Mouse (Mus musculus): ENCODE measurements around the gene Prss35.
A peak's percentile ranks its signal among the peaks of the same experiment; 100 is the strongest.

Gene Prss35

DNA sequence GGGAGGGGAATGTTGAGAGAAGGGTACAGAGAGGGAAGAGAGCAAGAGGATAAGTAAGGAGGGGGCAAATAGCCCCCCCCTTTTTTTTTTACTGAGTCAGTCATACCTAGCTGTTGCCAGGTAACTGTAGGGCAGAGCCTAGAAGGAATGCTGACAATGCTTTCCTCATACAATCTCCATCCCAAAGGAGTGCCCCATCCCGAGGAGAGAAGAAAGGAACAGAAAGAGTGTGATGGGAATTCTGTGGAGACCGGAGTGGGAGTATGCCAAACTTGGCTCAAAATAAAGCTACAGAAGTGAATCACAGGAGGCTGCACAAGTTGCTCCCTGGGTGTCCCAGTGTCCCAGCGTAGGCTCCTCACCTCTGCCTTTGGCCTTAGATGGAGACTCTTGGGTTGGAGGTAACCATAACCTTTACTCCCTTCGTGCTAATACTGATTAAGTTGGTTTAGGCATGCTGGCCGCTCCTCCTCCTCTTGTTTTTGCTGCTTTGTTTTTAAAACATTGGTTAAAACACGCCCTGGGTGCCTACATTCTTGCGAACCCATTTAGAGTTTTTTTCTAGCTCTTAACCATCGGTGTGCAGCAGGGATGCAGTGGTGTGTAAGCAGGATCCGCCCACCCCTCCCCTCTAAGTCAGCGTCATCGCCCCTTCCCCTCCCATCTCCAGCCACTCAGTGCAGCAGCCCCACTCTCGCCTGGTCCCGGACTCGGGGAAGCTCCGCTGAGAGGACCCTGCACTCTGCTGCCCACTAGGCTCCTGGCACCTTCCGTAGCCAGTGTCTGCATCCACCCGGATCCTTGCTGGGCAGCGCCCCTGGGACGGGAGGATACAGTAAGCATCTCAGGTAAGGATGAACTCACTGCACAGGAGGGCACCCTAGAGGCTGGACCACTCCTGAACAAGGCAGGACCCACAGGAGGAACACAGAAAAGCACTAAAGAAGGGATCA lies at the start of gene Prss35:
Gene Prss35 (plus strand): TSS at position 691 of the 953 bp plus-strand sequence.
- DNase-seq (ENCODE audit: extremely low spot score, low spot score) = peak; percentile 60

GRCm38 (mm10) chr9:86693935-86694334 lies 49.5 kb upstream of the Prss35 start:
- no peak for DNase-seq (ENCODE audit: extremely low spot score, low spot score)

- DNase-seq (ENCODE audit: extremely low spot score, low spot score) = no peak
Measured at GRCm38 (mm10) chr9:86694644-86695043, 48.8 kb upstream of the Prss35 start.

- peak; percentile 65 for DNase-seq (ENCODE audit: extremely low spot score, low spot score)
Measured at GRCm38 (mm10) chr9:86695199-86695817, 48.1 kb upstream of the Prss35 start.

GRCm38 (mm10) chr9:86695818-86696261 lies 47.6 kb upstream of the Prss35 start, which contains the start of gene Me1:
Gene Me1, minus strand, starts transcription at chr9:86695953.
- DNase-seq (ENCODE audit: extremely low spot score, low spot score) = peak; percentile 59

DNA sequence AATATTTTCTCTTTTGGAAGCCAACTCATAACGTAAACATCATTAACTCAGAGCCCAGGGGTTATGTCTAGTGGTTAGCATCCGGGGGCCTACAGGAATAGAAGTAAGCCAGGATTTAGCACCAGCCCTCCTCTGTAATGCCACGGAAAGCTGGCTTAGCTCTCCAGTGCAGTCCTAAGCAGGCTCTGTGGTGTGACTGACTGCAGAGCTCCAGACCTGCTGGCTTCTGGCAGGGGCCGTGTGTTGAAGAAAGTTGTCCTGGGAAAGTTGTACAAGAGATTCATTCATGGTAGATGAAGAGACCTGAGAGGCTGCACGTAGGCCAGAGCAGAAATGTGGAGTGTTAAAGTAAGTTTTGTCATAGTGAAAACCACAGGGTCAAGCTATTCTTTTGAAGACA lies 42.2 kb upstream of the Prss35 start:
- no peak for DNase-seq (ENCODE audit: extremely low spot score, low spot score)

DNA sequence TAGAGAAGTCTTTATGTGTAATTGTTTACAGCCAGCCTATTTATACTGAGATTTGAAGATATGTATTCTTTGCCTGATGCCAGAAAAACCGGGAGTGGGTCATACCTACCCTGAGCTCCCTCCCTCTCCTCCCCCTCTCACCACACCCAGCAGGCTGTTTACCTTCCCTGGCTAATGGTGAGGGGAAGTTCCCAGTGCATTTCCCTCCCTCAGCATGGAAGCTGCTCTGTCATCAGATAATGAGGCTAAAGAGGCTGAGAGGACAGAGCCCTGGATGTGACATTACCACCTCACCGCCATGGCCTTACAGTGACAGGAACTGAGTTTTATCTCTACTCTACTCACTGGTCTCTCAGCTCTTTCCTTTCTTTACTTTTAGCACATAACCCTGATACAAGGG lies 41.6 kb upstream of the Prss35 start:
- DNase-seq (ENCODE audit: extremely low spot score, low spot score) = no peak

- DNase-seq (ENCODE audit: extremely low spot score, low spot score) = no peak
Measured at GRCm38 (mm10) chr9:86707431-86707830, 36.0 kb upstream of the Prss35 start.

- DNase-seq (ENCODE audit: extremely low spot score, low spot score) = no peak
Measured at GRCm38 (mm10) chr9:86708921-86709320, 34.5 kb upstream of the Prss35 start.

GRCm38 (mm10) chr9:86710091-86710634 lies 33.3 kb upstream of the Prss35 start:
- no peak for DNase-seq (ENCODE audit: extremely low spot score, low spot score)

- no peak for DNase-seq (ENCODE audit: extremely low spot score, low spot score)
Measured at GRCm38 (mm10) chr9:86712648-86713047, 30.8 kb upstream of the Prss35 start.

DNA sequence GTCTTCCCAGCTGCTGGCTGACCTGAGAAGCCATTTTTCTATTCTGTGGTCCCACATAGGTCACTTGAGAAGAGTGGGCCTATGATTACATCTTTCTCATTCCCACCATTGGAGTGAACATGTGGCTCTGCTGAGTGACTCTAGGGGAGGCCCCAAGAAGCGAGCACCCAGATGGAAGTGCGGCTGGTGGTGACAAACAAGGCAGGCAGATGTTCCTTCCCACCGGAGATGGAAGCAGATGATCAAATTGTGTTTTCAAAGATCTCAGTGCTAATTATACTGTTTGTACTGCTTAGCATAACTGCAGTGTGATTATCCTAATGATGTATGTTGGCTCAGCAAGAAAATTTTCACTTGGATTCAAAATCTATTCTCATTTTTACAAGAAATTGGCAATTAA lies 29.4 kb upstream of the Prss35 start:
- DNase-seq (ENCODE audit: extremely low spot score, low spot score) = no peak

DNA sequence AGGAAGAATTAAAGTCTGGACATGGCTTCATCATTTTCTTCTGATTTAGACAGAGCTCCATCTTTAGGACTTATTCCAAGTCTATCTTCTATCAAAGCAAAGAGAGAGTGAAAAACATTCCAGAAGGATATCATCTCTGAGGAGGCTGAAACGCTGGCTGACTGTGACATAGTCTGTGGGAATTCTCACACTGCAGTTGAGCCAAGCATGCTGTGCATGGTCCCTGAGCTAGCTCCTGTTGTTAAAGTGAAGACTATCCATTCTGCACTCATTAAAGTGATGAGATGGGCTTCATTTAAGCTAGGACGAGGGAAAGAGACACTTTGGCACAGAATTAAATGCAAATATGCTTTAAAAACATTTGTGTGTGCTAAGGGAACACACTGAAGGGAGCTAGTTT lies 26.9 kb upstream of the Prss35 start:
- no peak for DNase-seq (ENCODE audit: extremely low spot score, low spot score)

- no peak for DNase-seq (ENCODE audit: extremely low spot score, low spot score)
Measured at GRCm38 (mm10) chr9:86717119-86717518, 26.3 kb upstream of the Prss35 start.

DNA sequence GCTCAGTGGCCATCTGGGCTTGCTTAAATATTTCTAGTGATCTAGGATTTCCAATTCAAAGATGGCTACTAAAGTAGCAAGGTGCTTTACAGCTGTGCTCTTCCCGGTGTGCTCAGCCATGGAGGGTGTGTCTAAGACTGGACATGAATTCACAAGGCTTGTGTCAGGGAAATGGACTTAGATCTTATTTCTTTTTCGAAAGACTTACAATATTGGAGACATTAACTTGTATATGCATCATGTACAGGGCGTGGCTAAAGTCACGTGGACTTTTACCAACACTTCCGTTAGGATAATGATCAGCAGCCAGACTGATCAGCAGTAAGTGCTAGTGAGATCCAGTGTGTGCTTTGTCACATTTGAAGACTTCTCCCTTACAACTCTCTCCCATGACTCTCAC lies 23.2 kb upstream of the Prss35 start:
- DNase-seq (ENCODE audit: extremely low spot score, low spot score) = no peak

- DNase-seq (ENCODE audit: extremely low spot score, low spot score) = no peak
Measured at GRCm38 (mm10) chr9:86720794-86721193, 22.7 kb upstream of the Prss35 start.

- no peak for DNase-seq (ENCODE audit: extremely low spot score, low spot score)
Measured at GRCm38 (mm10) chr9:86725066-86725465, 18.4 kb upstream of the Prss35 start.

DNA sequence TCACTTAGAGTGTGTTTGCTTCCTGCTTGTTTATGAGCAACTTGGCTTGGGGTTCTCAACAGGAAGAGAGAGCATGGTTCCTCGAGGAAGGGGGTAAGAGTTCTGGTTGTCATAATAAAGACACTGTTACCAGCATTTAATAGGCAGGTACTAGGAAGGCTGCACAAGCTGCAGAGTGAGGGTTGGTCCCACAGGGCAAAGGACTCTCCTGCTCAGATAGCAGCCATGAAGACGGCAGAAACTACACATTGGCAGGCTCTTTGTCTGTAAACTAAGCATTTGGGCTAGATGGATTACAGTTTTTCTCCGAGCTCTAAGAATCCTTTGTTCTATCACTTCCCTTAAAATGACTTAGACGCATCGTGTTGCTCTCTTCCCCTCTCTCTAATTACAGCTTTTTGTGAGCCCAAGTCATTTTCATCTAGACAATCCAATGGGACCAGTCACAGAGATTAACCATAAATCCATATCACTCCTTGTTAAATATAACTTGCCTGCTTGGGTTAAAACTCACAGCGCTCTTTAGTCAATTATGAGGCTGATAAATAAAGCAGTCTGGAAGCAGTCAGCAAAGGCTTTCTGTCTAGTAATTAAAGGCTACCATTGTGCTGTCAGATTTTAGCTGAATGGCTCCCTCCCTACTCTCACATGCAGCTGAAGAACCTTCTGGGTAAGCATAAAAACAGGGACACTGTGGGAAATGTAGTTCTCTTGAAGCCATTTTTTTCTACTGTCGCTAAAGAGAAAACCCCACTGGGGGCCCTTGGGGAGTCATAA lies 17.7 kb upstream of the Prss35 start:
- DNase-seq (ENCODE audit: extremely low spot score, low spot score) = no peak

GRCm38 (mm10) chr9:86726381-86726720 lies 17.1 kb upstream of the Prss35 start:
- DNase-seq (ENCODE audit: extremely low spot score, low spot score) = no peak

DNA sequence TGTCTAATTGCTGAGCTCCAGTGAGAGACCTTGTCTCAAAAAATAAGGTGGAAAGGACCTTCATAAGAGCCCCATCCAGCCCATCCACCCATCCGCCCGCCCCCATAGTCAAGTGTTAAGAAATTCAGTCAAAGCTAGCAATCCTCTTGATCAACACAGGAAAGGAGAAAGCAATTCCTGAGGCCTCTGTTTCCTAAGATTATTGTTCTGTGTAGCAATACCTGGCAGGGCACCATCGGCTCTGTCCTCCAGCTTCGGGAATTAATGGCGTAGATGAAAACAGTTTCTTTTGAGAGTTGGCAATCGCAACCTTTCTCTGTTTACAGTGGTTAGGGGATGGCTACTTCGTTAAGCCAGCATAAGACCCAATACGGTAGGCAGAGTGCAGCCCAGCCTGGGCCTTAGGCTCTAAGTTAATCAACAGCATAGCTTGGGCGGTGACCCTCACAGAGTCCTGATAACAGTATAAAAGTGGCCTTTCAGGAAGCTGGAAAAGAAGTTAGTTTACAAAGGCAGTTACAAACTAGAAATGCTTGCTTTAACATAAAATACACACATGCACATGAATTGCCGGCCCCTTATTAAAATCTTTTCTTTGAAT lies 15.1 kb upstream of the Prss35 start:
- no peak for DNase-seq (ENCODE audit: extremely low spot score, low spot score)

DNA sequence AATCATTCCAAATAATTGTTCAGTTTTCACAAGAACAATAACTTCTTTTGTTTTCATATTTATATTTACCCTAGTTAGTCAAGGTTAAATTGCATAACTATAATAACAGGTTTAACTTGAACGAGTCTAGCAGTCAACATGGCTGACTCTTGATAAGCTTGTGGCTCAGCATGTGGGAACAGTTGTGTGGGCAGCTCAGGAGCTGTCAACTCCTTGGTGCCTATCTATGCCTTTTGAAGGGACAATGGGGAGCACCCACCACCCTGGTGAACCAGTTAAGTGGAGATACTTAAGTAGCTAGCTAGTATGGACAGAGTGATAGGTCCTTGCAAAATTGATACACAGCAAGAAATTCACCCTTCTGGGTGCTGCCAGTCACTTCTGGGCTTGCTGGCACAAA lies 14.4 kb upstream of the Prss35 start:
- no peak for DNase-seq (ENCODE audit: extremely low spot score, low spot score)

All from neural tube, embryonic 10.5 days (tissue).